Mouse (Mus musculus) frontal cortex, adult 2 months (tissue): ENCODE measurements at regions not wholly inside any gene's neighbourhood (a gene's known extent, or its start where the extent isn't known, plus 50 kb on each side); places are given as distances from the start of the nearest gene placed in this dataset.

Experiments used
- DNase-seq, 2 experiments: peaks; one replicate each; pipeline ENCODE4 v3.0.0; 2022; ENCODE audit warnings: low spot score in 1 of 2; ENCODE audit errors: extremely low spot score in 1 of 2

GRCm38 (mm10) chr2:160068772-160069171, 265.2 kb downstream of the Gm826 start:
- no peak for DNase-seq

DNA sequence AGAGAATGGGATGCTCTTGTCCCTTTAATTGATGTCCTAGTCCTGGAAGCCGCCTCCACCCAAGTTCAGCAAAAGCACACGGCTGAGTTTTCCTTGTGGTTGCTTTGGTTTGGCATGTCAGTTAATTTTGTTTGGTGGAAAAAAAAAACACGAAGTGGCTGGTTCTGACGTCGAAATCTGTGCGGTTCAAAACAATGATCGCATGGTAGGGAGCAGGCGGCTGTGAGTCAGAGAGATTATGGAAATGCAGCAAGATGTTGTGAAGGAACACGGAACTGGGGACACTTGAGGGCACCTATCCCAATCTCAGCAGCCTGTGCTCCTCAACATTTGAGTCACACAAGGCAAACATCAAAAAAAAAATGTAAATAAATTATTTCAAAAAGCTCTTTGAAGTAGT, 266.1 kb downstream of the Gm826 start:
- no peak for DNase-seq

GRCm38 (mm10) chr2:160066491-160067303, 267.3 kb downstream of the Gm826 start:
- peak; percentile 10 to 57 for DNase-seq

GRCm38 (mm10) chr2:160062148-160062937, 271.6 kb downstream of the Gm826 start:
- no peak for DNase-seq

DNA sequence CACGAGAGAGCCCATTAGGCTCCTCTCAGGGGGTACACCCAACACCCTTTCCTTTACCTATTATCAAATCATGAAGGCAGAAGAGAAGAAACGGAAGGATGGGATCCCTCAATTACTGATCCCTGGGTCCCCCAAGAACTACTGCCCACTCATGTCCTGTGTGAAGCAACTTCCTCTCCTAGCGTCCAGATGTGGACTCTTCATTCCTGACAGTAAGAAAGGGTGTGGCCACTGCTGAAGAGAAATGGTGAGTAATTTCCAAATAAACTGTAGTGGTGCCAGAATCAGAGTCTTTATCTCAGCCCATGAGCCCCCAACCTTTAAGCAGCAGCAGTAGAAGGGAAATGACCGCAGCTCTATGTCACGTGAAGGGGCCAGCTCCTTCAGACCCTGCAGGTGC, 273.9 kb downstream of the Gm826 start:
- DNase-seq: no peak

GRCm38 (mm10) chr2:160057211-160057610, 276.8 kb downstream of the Gm826 start:
- DNase-seq: no peak

GRCm38 (mm10) chr2:160054411-160054810, 279.6 kb downstream of the Gm826 start:
- no peak for DNase-seq

DNA sequence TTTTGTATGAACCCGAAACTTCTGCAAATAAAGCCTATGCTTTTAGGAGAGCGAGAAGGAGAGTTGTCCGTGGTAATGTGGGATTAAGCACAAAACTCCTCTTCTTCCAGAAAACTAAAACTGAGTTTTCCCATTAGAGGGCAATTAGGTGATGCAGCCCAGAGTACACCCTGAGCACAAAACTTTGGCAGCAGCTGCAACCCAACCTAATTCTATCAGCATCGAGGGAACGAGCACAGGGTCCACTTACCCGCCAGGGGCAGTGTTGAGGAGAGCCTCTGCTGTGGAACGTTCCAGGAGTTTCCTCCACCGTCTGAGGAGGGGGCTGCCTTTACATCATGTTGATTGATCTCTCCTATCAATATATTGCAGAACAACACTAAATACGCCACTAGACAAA, 285.7 kb downstream of the Gm826 start:
- DNase-seq: no peak

DNA sequence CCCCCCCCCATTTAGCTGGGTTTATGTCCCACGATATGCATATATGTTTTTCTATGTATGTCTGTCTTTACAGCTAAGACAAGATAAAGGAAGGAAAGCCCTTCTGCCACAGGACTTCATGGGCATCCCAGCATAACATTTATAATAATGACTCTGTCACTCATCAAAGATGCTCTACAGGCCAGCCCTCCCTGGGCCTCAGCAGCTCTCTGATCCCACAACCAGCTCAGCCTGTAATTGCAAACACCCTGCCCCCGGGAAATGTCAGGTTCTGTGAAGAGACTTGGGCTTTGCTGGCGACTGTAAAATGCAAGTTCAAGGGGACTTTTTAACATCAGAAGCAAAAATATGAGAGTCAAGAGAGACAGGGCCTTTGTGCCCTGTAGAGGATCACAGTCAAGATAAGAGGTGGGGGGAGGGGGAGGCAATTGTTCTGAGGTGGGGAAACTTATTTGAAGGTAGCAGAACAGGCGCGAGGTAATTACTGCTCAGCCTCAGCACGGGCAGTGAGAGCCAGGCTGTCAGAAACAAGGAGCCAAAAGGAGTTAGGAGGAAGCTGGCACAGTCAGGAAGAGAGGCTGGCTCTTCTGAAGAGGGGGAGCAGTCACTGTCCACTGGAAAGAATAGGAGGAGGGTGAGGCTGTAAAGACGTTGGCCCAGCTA, 286.9 kb downstream of the Gm826 start:
- DNase-seq: no peak

GRCm38 (mm10) chr2:160044591-160044990, 289.4 kb downstream of the Gm826 start:
- no peak for DNase-seq

DNA sequence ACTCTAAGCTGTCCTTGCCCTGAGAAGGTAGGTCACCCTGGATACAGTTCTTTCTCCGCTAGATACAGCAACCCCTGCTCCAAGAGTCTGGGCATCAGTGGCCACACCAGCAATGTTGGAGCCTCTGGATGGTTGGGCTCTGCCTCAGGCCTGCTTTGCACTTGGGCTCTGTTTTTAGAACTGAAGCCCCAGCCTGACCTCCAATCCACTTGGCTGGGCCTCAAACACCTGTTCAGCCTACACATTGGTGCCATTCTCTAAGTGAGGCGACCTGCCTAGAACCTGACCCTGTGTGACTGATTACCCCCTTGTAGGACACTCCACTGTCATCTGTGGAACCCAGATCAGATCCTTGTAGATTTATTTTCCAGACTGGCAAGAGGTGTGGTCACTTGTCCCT, 289.8 kb downstream of the Gm826 start:
- DNase-seq: no peak

GRCm38 (mm10) chr2:160029432-160029831, 304.5 kb downstream of the Gm826 start:
- DNase-seq: no peak

- no peak for DNase-seq
These were observed 305.5 kb downstream of the Gm826 start for GRCm38 (mm10) chr2:160028459-160028858.

GRCm38 (mm10) chr2:160025911-160026310, 308.1 kb downstream of the Gm826 start:
- DNase-seq: no peak

DNA sequence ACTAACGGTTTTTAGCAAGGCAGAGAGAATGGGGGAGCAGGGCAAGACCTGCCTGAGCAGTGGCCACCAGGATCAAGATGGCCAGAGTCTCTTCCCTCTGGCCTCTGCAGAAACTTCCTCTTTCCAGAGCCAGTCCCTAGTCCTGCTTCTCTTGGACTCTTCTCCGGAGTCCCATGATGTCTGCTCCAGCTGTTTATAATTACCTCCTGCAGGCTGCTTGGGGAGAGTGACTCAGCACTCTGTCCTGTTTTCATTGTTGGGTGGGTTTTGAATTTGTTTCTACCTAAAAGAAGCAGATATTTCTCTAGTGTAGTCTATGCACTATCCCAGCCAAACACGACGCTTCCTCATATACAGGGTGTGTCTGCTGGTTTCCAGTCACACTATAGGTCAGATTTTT, 312.4 kb downstream of the Gm826 start:
- no peak for DNase-seq

GRCm38 (mm10) chr2:160020876-160021275, 313.1 kb downstream of the Gm826 start:
- no peak for DNase-seq

GRCm38 (mm10) chr2:160017020-160017812, 316.7 kb downstream of the Gm826 start:
- DNase-seq: no peak

DNA sequence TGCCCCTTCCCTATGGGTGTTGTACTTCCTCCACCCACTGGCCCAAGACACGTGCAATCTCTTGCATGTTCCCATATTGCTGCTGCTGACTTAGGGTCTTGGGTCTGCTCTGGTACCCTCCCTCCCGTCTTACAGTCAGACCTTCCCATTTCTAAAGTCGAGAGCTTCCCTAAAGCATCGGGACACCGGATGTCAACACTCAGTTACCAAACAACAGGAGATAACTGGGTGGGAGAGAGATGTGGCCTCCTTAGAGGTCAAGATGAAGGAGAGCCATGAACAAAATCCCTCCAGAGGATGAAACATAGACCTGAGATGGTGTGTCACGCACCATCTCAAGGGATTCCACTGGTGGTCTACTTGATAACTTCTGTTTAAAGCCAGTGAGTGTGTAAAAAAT, 322.5 kb downstream of the Gm826 start:
- no peak for DNase-seq

- no peak for DNase-seq
These were observed 331.3 kb downstream of the Gm826 start for GRCm38 (mm10) chr2:160002695-160003094.

GRCm38 (mm10) chr2:160000449-160000848, 333.5 kb downstream of the Gm826 start:
- DNase-seq: peak; percentile 3 to 71

DNA sequence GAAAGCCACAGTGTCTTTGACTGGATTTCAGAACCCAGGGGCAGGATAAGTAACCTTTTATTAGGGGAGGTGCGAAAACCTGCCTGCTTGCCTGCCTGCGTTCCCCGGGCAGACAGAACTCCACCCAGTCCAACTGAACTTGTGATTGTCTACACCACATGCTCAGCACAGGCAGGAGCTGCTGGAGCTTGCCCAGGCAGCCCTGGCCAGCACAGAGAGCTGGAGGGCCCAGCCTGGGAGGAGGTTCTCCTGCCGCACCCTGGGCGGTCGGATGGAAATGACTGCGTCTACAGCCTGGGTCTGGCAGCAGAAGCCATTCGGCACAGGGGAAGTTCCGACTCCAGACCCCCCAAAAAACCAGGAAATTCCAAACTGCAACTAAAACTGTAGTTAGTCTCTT, 336.6 kb downstream of the Gm826 start:
- no peak for DNase-seq
